Mouse (Mus musculus) cortical plate, adult 2 months (tissue): Measurements from ENCODE around the gene Tshz2.

Source experiments
- CTCF ChIP-seq: fragments of 200-500 bp; IDR thresholded peaks from 2 replicates; pipeline ENCODE4 v1.5.1; 2011; ENCODE audit warnings: mild to moderate bottlenecking, control low read depth, low read length; ENCODE audit not compliant: insufficient read depth; ENCODE audit errors: extremely low read depth
- POLR2A ChIP-seq: fragments of 200-500 bp; IDR thresholded peaks from 2 replicates; pipeline ENCODE4 v1.6.1; 2011; ENCODE audit warnings: mild to moderate bottlenecking, low read length, control low read depth; ENCODE audit not compliant: insufficient read depth; ENCODE audit errors: extremely low read depth

DNA sequence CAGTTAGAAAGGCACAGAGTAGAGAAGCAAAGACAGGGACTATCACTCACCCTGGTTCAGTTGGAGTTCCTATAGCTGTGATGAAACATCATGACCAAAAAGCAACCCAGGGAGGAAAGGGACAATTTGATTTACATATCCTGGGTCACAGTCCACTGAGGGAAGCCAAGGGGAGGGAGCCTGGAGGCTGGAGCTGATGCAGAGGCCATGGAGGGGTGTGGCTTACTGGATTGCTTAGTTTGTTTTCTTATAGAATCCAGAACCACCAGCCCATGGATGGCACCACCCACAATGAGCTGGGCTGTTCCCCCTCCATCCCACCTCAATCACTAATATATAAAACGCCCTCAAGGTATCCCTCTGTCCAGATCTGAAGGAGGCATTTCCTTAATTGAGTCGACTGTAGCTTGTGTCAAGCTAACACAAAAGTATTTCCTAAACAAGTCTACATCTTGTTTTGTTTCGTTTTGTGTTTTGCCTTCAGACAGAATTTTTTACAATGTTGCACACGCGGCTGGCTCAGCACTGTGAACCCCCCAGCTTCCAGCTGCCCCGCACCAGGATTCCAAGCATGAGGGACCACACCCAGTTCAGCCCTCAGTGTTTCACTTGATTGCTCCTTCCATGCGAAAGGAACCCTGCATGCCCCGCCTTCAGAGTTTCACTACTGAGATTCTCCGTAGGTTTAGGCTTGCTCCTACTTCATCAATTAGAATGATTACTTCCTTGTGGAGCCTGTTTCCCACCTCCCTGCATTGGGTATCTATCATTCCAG lies 413.7 kb downstream of the Tshz2 start:
- no peak for TF ChIP-seq POLR2A
- TF ChIP-seq CTCF, result no peak
